Mouse (Mus musculus): ENCODE measurements around the gene Rprml. TPM values are rescaled to one million over a fixed set of nuclear protein-coding genes. Genes with fewer than 3 reads are reported as not detected.

Gene Rprml
- 8.8 TPM in 2 replicates for polyA plus RNA-seq (2015; fragmentation: Nextera tagmentation; extraction: Ambion mirVana)

- Histone ChIP-seq H3K4me3 (peak within 1 kb of the TSS; percentile 42), H3K4me1 (peaks cover 19% of the 10 kb centered on the region), H3K9ac (replicated peaks) (0 out of 2 replicates have a peak within 1 kb of the TSS, but pooled peaks have one; percentile 34), H3K27me3 (peaks cover 72% of the 10 kb centered on the region), H3K36me3 (no peaks in the 10 kb centered on the region), H3K27ac (replicated peaks) (no peak within 1 kb of the TSS), H3K4me2 (replicated peaks) (peak within 1 kb of the TSS; percentile 51), H3K9me3 (no peaks in the 10 kb centered on the region)
- ATAC-seq (replicated peaks), result 0 out of 2 replicates have a peak, but pooled peaks have one; percentile 19
- WGBS, result under 1% methylated on average over 70 of the region's 71 CpGs
These were observed at the start of gene Rprml for GRCm38 (mm10) chr11:103649301-103649982. Gene Rprml (plus strand): TSS chr11:103649570.

DNA sequence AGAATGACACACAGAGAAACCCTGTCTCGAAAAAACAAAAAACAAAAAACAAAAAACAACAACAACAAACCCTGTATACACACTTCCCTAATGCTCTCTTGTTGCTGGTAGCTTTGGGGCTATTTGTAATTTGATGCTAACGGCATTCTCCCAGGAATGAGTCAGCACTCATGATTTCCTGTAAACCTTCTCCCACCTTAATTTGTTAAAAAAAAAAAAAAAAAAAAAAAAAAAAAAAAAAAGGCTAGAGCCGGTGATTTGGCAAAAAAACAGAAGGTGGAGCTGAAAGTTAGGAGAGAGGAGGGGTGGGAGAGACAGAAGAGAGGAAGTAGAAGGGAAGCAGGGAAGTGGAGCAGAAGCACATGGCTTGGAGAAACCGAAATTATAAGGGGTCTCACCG lies 42.8 kb upstream of the Rprml start:
- no peak overlapping the region for H3K27ac ChIP-seq (replicated peaks)
- no peak overlapping the region for H3K4me3 ChIP-seq
- no peaks in the 10 kb centered on the region for H3K36me3 ChIP-seq
- WGBS, result 73% methylated on average over 5 of the region's 5 CpGs
- no peaks in the 10 kb centered on the region for H3K4me1 ChIP-seq
- H3K27me3 ChIP-seq, result no peaks in the 10 kb centered on the region
- no peak for ATAC-seq (replicated peaks)
- no peak overlapping the region for H3K9ac ChIP-seq (replicated peaks)
- H3K9me3 ChIP-seq, result no peaks in the 10 kb centered on the region
- no peak overlapping the region for H3K4me2 ChIP-seq (replicated peaks)

DNA sequence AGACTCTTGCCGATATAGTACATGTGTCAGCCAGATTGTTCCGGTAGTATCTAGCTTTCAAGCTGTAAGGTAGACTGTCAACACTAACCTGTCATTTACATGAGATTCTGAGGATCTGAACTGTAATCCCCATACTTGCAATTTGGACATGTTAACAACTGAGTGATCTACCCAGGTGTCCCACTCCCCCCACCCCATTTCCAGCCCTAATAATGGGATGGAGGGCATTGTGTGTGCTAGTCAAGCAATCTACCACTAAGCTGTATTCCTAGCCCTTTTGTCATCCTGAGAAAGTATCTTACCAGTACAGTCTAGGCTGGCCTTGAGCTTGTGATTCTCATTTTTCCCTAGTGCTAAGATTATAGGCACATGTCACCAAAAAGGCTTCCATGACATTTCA lies 38.6 kb upstream of the Rprml start:
- H3K27me3 ChIP-seq, result no peaks in the 10 kb centered on the region
- H3K9ac ChIP-seq (replicated peaks), result no peak overlapping the region
- H3K4me1 ChIP-seq, result no peaks in the 10 kb centered on the region
- H3K9me3 ChIP-seq, result no peaks in the 10 kb centered on the region
- ATAC-seq (replicated peaks), result no peak
- H3K36me3 ChIP-seq, result no peaks in the 10 kb centered on the region
- WGBS, result 94% methylated on average over 2 of the region's 2 CpGs
- H3K27ac ChIP-seq (replicated peaks), result no peak overlapping the region
- H3K4me3 ChIP-seq, result no peak overlapping the region
- H3K4me2 ChIP-seq (replicated peaks), result no peak overlapping the region

DNA sequence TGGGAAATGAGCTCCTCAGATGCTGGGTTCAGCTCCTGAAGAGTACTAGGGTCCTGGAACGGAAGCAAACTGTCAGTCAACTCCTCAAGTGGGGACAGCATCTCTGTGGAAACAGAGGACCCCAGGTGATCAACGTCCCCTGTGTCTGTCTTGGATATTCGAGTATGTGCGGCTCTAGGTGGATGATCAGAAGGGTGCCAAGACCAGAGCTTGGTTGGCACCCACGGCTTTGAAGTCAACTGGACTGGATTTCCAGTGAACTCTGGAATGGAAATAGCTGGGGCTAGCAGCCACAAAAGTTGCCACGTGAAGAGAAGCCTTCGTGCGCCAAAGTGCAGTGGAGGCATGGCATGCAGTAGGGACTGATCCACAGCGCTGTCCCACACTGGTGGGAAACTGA lies 28.3 kb upstream of the Rprml start, which contains the start of gene Gm884:
TSS of gene Gm884 (minus strand) at position 101 of the 400 bp plus-strand sequence.
- no peak for ATAC-seq (replicated peaks)
- Histone ChIP-seq H3K36me3 (no peaks in the 10 kb centered on the region), H3K9ac (replicated peaks) (no peak within 1 kb of the TSS), H3K4me1 (no peaks in the 10 kb centered on the region), H3K27ac (replicated peaks) (no peak within 1 kb of the TSS), H3K4me2 (replicated peaks) (no peak within 1 kb of the TSS), H3K4me3 (no peak within 1 kb of the TSS), H3K9me3 (no peaks in the 10 kb centered on the region), H3K27me3 (no peaks in the 10 kb centered on the region)
- WGBS, result 79% methylated on average over 9 of the region's 9 CpGs

GRCm38 (mm10) chr11:103627453-103627852 lies 21.9 kb upstream of the Rprml start:
- H3K4me1 ChIP-seq, result no peaks in the 10 kb centered on the region
- no peak overlapping the region for H3K27ac ChIP-seq (replicated peaks)
- no peak for ATAC-seq (replicated peaks)
- WGBS, result 81% methylated on average over 23 of the region's 23 CpGs
- H3K4me3 ChIP-seq, result no peak overlapping the region
- H3K27me3 ChIP-seq, result no peaks in the 10 kb centered on the region
- H3K9me3 ChIP-seq, result no peaks in the 10 kb centered on the region
- H3K4me2 ChIP-seq (replicated peaks), result no peak overlapping the region
- no peaks in the 10 kb centered on the region for H3K36me3 ChIP-seq
- no peak overlapping the region for H3K9ac ChIP-seq (replicated peaks)

DNA sequence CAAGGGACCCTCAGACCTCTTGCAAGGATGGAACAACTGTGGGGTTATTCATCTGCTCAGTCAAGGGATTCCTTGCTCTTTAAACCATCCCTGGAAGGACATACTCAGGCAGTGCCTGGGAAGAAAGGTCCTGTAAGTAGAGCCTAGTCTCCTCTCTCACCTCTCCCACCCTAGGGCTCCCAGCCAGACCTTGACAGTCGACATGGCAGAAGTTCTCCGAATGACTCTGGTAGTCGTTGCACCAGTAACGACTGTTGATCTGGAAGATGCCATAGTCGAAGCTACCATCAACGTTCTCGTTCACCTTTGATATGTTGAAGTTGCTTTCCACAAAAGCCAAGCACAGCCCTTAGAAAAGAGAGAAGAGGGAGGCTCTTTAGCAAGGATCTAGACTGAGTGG lies 14.6 kb upstream of the Rprml start:
- Histone ChIP-seq H3K36me3 (no peaks in the 10 kb centered on the region), H3K4me1 (no peaks in the 10 kb centered on the region), H3K9me3 (no peaks in the 10 kb centered on the region), H3K4me2 (replicated peaks) (no peak overlapping the region), H3K4me3 (no peak overlapping the region), H3K27me3 (peaks cover 8% of the 10 kb centered on the region; the same call in 1 of the 2 replicates), H3K9ac (replicated peaks) (no peak overlapping the region), H3K27ac (replicated peaks) (no peak overlapping the region)
- no peak for ATAC-seq (replicated peaks)
- WGBS, result 85% methylated on average over 7 of the region's 7 CpGs

DNA sequence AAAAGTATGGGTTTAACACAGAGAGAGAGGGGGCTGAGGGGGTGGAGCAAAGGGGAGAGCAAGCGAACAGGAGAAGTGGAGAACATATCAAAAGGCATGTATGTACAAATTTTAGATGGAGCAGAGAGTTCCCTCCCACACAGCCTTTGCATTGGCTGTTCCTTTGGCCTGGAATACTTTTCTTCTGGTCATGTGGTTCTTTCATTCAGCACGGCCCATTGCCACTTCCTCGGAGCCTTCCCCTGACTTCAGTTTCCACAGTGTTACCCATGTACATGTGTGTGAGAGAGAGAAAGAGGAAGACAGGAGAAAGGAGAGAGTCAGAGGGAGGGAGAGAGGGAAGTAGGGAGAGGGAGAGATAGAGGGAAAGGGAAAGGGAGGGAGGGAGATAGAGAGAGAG lies 13.9 kb upstream of the Rprml start:
- Histone ChIP-seq H3K4me3 (no peak overlapping the region), H3K4me2 (replicated peaks) (no peak overlapping the region)
- 89% methylated on average over 3 of the region's 3 CpGs for WGBS

DNA sequence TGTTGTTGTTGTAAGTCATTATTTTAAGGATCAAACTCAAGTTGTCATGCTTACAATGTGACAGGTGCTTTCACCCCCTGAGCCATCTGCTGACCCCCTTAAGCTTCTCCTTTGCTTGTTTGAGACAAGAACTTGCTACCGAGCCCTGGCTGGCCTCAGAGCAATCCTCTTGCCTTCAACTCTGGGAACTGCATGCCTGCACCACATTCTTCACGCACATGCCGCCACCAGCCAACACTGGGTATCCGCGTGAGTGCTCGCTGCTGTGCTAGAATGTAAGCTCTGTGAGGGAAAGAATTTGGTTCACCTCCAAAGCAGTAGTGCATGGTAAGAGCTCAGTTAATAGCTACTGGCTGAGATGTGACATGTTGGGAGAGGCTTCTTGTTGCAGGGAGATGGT lies 13.1 kb upstream of the Rprml start:
- H3K27me3 ChIP-seq, result peaks cover 8% of the 10 kb centered on the region; the same call in 1 of the 2 replicates
- no peak overlapping the region for H3K4me2 ChIP-seq (replicated peaks)
- ATAC-seq (replicated peaks), result no peak
- H3K27ac ChIP-seq (replicated peaks), result no peak overlapping the region
- no peak overlapping the region for H3K4me3 ChIP-seq
- H3K4me1 ChIP-seq, result no peaks in the 10 kb centered on the region
- no peaks in the 10 kb centered on the region for H3K36me3 ChIP-seq
- H3K9me3 ChIP-seq, result no peaks in the 10 kb centered on the region
- no peak overlapping the region for H3K9ac ChIP-seq (replicated peaks)
- WGBS, result 79% methylated on average over 6 of the region's 6 CpGs

More for the DNA sequence above, 13.9 kb upstream of the Rprml start:
- no peaks in the 10 kb centered on the region for H3K36me3 ChIP-seq
- H3K27me3 ChIP-seq, result peaks cover 8% of the 10 kb centered on the region; the same call in 1 of the 2 replicates
- no peaks in the 10 kb centered on the region for H3K9me3 ChIP-seq
- no peak overlapping the region for H3K27ac ChIP-seq (replicated peaks)
- no peaks in the 10 kb centered on the region for H3K4me1 ChIP-seq
- ATAC-seq (replicated peaks), result no peak
- no peak overlapping the region for H3K9ac ChIP-seq (replicated peaks)

DNA sequence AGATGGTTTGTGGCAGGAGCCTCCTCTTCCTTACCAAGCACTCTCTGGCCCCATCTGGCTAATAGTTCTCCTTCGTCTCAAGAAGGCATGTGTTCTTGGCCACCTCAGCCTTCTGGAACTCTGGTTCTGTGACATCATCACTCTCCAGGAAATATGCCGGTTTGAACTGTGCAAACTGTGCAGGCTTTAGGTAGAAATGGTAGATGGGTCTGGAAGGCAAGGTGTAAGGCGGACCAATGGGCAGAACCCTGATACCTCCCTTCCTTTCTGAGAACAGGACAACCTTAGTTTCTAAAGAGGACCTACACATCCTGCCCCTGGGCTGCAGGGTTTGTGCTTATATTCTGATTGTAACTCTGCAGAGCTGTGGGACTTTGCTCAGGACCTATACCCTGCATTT lies 10.6 kb upstream of the Rprml start, which contains the start of gene Lyzl6:
TSS of gene Lyzl6 (minus strand) at position 101 of the 400 bp plus-strand sequence.
- ATAC-seq (replicated peaks), result no peak
- Histone ChIP-seq H3K9me3 (no peaks in the 10 kb centered on the region), H3K4me3 (no peak within 1 kb of the TSS), H3K4me2 (replicated peaks) (no peak within 1 kb of the TSS), H3K27me3 (peaks cover 8% of the 10 kb centered on the region; the same call in 1 of the 2 replicates), H3K9ac (replicated peaks) (no peak within 1 kb of the TSS), H3K36me3 (no peaks in the 10 kb centered on the region), H3K27ac (replicated peaks) (no peak within 1 kb of the TSS), H3K4me1 (no peaks in the 10 kb centered on the region)
- 78% methylated on average over 3 of the region's 3 CpGs for WGBS

DNA sequence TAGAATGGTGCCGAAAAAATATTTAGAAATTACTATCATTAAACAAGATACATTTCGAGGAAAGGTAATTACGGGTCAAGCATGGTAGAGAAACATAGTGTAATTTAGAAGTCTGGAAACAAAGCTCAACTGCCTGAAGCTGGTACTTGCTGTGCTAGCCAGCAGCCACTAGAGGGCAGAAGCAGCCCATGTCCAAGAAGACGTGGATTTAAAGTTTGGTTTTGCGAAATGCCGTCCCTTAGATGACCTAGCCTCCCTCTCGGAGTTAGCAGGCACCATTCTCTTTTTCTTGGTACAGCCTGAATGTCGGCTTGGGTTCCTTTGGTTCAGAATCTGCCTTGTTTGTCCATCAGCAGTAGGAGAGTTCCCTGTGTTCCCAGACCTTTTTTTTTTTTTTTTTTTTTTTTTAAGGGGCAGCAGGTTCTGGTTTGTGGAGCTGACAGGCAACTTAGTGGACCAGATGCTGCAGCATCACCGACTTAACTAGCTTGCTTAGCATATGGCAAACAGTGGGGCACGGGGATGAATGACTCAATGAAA lies 9.9 kb upstream of the Rprml start:
- no peak overlapping the region for H3K4me3 ChIP-seq
- no peaks in the 10 kb centered on the region for H3K36me3 ChIP-seq
- no peak overlapping the region for H3K27ac ChIP-seq (replicated peaks)
- H3K9ac ChIP-seq (replicated peaks), result no peak overlapping the region
- peaks cover 8% of the 10 kb centered on the region; the same call in 1 of the 2 replicates for H3K27me3 ChIP-seq
- WGBS, result 2% methylated on average over 10 of the region's 10 CpGs
- no peaks in the 10 kb centered on the region for H3K4me1 ChIP-seq
- ATAC-seq (replicated peaks), result no peak
- no peak overlapping the region for H3K4me2 ChIP-seq (replicated peaks)
- H3K9me3 ChIP-seq, result no peaks in the 10 kb centered on the region

- Histone ChIP-seq H3K4me1 (no peaks in the 10 kb centered on the region), H3K9me3 (no peaks in the 10 kb centered on the region), H3K27ac (replicated peaks) (no peak overlapping the region), H3K4me2 (replicated peaks) (no peak overlapping the region), H3K36me3 (no peaks in the 10 kb centered on the region), H3K9ac (replicated peaks) (no peak overlapping the region), H3K27me3 (peaks cover 26% of the 10 kb centered on the region), H3K4me3 (no peak overlapping the region)
- ATAC-seq (replicated peaks), result no peak
- 54% methylated on average over 9 of the region's 9 CpGs for WGBS
These were observed 6.2 kb upstream of the Rprml start for GRCm38 (mm10) chr11:103643211-103643610.

DNA sequence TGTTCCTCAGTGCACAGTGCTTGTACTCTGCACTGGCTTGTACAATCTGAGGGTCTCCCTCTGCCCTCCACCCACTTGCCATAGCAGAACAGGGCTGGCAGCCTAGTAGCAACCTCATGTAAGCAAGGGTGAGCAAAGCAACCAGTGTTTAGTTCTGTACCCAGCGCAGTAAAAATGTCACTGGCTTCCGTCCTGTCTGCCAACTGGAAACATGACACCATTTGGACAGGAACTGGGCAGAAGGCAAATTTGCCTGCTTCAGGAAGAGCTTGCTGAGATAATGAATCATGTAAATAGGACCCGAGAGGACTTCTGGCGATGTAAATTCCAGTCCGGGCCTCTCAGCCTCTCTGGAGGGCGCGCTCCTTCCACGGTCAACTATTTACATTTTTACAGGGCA lies 3.6 kb upstream of the Rprml start:
- Histone ChIP-seq H3K9me3 (no peaks in the 10 kb centered on the region), H3K27ac (replicated peaks) (no peak overlapping the region), H3K9ac (replicated peaks) (no peak overlapping the region), H3K4me1 (peaks cover 17% of the 10 kb centered on the region), H3K36me3 (no peaks in the 10 kb centered on the region), H3K4me2 (replicated peaks) (no peak overlapping the region), H3K27me3 (peaks cover 44% of the 10 kb centered on the region), H3K4me3 (no peak overlapping the region)
- WGBS, result 80% methylated on average over 8 of the region's 8 CpGs
- no peak for ATAC-seq (replicated peaks)

Measured in forebrain, embryonic 15.5 days (tissue).